Comparison of ENCODE assay signal across 14 mouse cellular contexts in genomic region chr10:45473143-45473484, GRCm38 (mm10). TPM values are rescaled to one million over a fixed set of nuclear protein-coding genes. Genes with fewer than 3 reads are reported as not detected.
A peak's percentile ranks its signal among the peaks of the same experiment; 100 is the strongest.
DNase-seq lines count a peak whose midpoint lies in the region; ATAC-seq and TF ChIP-seq lines count a peak whose summit lies in the region.
"Had no signal": no experiment of that assay in that cellular context is flagged by ENCODE, and none has a peak within 500 bp of the region (broad histone marks: within the 10 kb centered on the region; RNA-seq: fewer than 3 reads in every experiment).

No protein-coding gene starts in this region.

- peaks cover 2% of the 10 kb centered on the region; the same call in 1 of the 2 replicates for H3K27me3 ChIP-seq in heart, embryonic 15.5 days
- H3K27me3 ChIP-seq in G1E (ENCODE audit: insufficient read depth, low read length), result no peaks in the 10 kb centered on the region
- peaks cover 36% of the 10 kb centered on the region for H3K27me3 ChIP-seq in embryonic facial prominence, embryonic 13.5 days
- no peaks in the 10 kb centered on the region for H3K27me3 ChIP-seq in liver, embryonic 16.5 days (ENCODE audit: control insufficient read depth, insufficient read depth, low read depth, low read length)

- peak overlapping the region; percentile 57 for H3K4me3 ChIP-seq in heart, embryonic 15.5 days
- H3K4me3 ChIP-seq in G1E (ENCODE audit: low read depth, low read length), result peak overlapping the region; percentile 59; the same call in 1 of the 2 replicates
- no peak overlapping the region for H3K4me3 ChIP-seq in embryonic facial prominence, embryonic 13.5 days
- H3K4me3 ChIP-seq in liver, embryonic 16.5 days (ENCODE audit: low read depth, low read length), result peak overlapping the region; percentile 36

- no peak for DNase-seq in heart, postnatal 10 days
- no peak for DNase-seq in G1E (ENCODE audit: low spot score)
- no peak for DNase-seq in frontal cortex, postnatal 14 days (ENCODE audit: low spot score in 2 of 2)
- no peak for DNase-seq in layer of hippocampus, postnatal 25 days (ENCODE audit: extremely low spot score in 1 of 2, low spot score in 1 of 2)
- DNase-seq in layer of hippocampus, adult 9-11 months, result no peak
- DNase-seq: gastrocnemius, postnatal 25 days; kidney, postnatal 14 days; lung, adult 2 months; thymus, postnatal 36 days had no signal

- no peaks in the 10 kb centered on the region for H3K9me3 ChIP-seq in heart, embryonic 15.5 days (replicated peaks)
- H3K9me3 ChIP-seq in G1E (replicated peaks), result no peaks in the 10 kb centered on the region
- H3K9me3 ChIP-seq in embryonic facial prominence, embryonic 13.5 days, result no peaks in the 10 kb centered on the region
- H3K9me3 ChIP-seq in liver, embryonic 16.5 days (replicated peaks; ENCODE audit: control insufficient read depth, low read length), result no peaks in the 10 kb centered on the region

- intact Hi-C loops in heart, postnatal 10 days (cut with DNase I), result no loop called here

- no peak overlapping the region for H3K27ac ChIP-seq in heart, embryonic 15.5 days
- H3K27ac ChIP-seq in embryonic facial prominence, embryonic 13.5 days, result no peak overlapping the region
- no peak overlapping the region for H3K27ac ChIP-seq in liver, embryonic 16.5 days (ENCODE audit: low read length)

- H3K4me2 ChIP-seq in heart, embryonic 15.5 days, result peak overlapping the region; percentile 77
- peak overlapping the region; percentile 60; the same call in 1 of the 2 replicates for H3K4me2 ChIP-seq in embryonic facial prominence, embryonic 13.5 days
- H3K4me2 ChIP-seq in liver, embryonic 16.5 days (ENCODE audit: low read depth, low read length), result peak overlapping the region; percentile 58

- no peaks in the 10 kb centered on the region for H3K36me3 ChIP-seq in heart, embryonic 15.5 days
- no peaks in the 10 kb centered on the region for H3K36me3 ChIP-seq in G1E (replicated peaks)
- no peaks in the 10 kb centered on the region for H3K36me3 ChIP-seq in embryonic facial prominence, embryonic 13.5 days
- no peaks in the 10 kb centered on the region for H3K36me3 ChIP-seq in liver, embryonic 16.5 days (ENCODE audit: control insufficient read depth, insufficient read depth)

- ATAC-seq in heart, embryonic 15.5 days (replicated peaks; ENCODE audit: insufficient number of reproducible peaks, insufficient read depth, low FRiP score, low read depth), result no peak
- no peak for ATAC-seq in G1E (ENCODE audit: extremely low read depth, insufficient number of reproducible peaks, low FRiP score, poor library complexity, severe bottlenecking)
- ATAC-seq in embryonic facial prominence, embryonic 13.5 days (ENCODE audit: insufficient number of reproducible peaks, insufficient read depth, low FRiP score, low TSS enrichment, low read depth), result no peak
- no peak for ATAC-seq in liver, embryonic 16.5 days (ENCODE audit: low read depth)

- no peak overlapping the region for H3K9ac ChIP-seq in heart, embryonic 15.5 days
- H3K9ac ChIP-seq in embryonic facial prominence, embryonic 13.5 days, result no peak overlapping the region
- H3K9ac ChIP-seq in liver, embryonic 16.5 days (ENCODE audit: low read depth, low read length), result no peak overlapping the region

- WGBS in heart, embryonic 15.5 days, result 13% methylated on average over 5 of the region's 5 CpGs
- WGBS in embryonic facial prominence, embryonic 13.5 days, result 5% methylated on average over 5 of the region's 5 CpGs
- WGBS in liver, embryonic 16.5 days (ENCODE audit: insufficient replicate concordance), result 9% methylated on average over 5 of the region's 5 CpGs

- TF ChIP-seq CTCF in G1E (IDR thresholded peaks at IDR 0.05; ENCODE audit: low read depth, low read length), result no peak

- H3K4me1 ChIP-seq in heart, embryonic 15.5 days (replicated peaks), result peaks cover 12% of the 10 kb centered on the region
- H3K4me1 ChIP-seq in G1E (ENCODE audit: insufficient read depth, low read depth, low read length), result peaks cover 9% of the 10 kb centered on the region
- peaks cover 11% of the 10 kb centered on the region for H3K4me1 ChIP-seq in embryonic facial prominence, embryonic 13.5 days
- peaks cover 9% of the 10 kb centered on the region for H3K4me1 ChIP-seq in liver, embryonic 16.5 days (ENCODE audit: control insufficient read depth, low read depth, low read length)

RNA-seq across cellular contexts. Expression of gene Lin28b, which starts 13.1 kb away (rescaled TPM):
- 2.2 and 3.5 TPM in 2 replicates for polyA plus RNA-seq in heart, embryonic 15.5 days (2015; fragmentation: Nextera tagmentation; extraction: Ambion mirVana)
- under 1 TPM; 0.45 to 0.65 TPM for total RNA-seq in heart, postnatal 10 days (2021)
- total RNA-seq in G1E (2014; fragmentation: Nextera tagmentation), result 17.5 and 18.1 TPM in 2 replicates
- total RNA-seq in G1E (2017), result 16.3 and 18.1 TPM in 2 replicates
- 1.8 and 1.9 TPM in 2 replicates for polyA plus RNA-seq in G1E (2012)
- 2.4 and 2.7 TPM in 2 replicates for polyA plus RNA-seq in embryonic facial prominence, embryonic 13.5 days (2015; fragmentation: Nextera tagmentation; extraction: Ambion mirVana)
- 4.4 and 4.9 TPM in 2 replicates for polyA plus RNA-seq in liver, embryonic 16.5 days (2015; fragmentation: Nextera tagmentation; extraction: Ambion mirVana)
- total RNA-seq in layer of hippocampus, postnatal 25 days (2021), result under 1 TPM; 0.71 to 0.89 TPM
- total RNA-seq: gastrocnemius, postnatal 25 days; MEL had no signal
- polyA plus RNA-seq: lung, adult 2 months; spleen, adult 2 months had no signal
